Mouse (Mus musculus): ENCODE results near the gene Mbnl2. TPM values are rescaled to one million over a fixed set of nuclear protein-coding genes. Genes with fewer than 3 reads are reported as not detected.

Gene Mbnl2
- total RNA-seq, 1 experiment: 33.4 TPM

DNA sequence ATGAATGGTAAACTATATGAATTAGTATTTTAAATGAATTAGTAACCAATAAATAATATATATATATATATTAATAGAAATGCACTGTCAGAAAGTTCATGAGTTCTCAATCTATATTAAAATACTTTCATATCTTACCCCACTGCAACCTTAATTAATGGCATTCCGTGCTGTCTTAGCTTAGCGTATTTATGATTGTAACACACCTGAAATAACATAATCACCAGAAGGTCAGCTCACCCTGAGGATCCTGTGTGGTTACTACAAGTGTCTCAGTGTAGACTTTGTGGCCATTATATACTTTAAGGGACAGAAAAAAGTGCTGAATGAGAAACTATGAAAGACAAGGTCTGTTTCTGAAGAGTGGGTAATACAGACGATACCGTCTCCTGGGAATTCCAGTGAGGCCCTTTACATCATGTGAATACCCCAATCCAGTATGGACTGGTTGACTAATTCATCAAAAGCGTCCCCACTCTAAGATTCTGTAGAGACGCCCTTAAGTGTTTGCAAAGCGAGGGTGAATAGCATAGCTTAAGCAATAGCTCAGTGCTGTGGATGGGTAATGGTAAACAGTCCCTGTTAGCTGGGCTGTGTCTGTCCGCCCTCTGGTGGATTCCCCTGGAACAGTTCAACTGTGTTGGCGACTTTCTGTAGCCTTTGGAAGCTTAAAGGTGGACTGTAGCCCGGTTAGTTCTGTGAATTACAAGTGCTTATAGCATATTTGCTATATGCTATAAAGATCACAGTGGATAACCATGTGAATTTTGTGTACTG, 122.6 kb downstream of the Mbnl2 start:
- no peak overlapping the region for H3K4me3 ChIP-seq (ENCODE audit: insufficient read depth in 1 of 2, low read depth in 1 of 2, low read length in 2 of 2, poor library complexity in 1 of 2, severe bottlenecking in 1 of 2)
- peaks cover 7% of the 10 kb centered on the region; the same call in 1 of the 2 replicates for H3K36me3 ChIP-seq (ENCODE audit: control insufficient read depth, insufficient read depth, low read length, poor library complexity, severe bottlenecking)
- H3K27ac ChIP-seq (ENCODE audit: insufficient read depth, low read depth, low read length, poor library complexity, severe bottlenecking): no peak overlapping the region
- DNase-seq (ENCODE audit: low read depth, low spot score): peak; percentile 56
- H3K9ac ChIP-seq (ENCODE audit: insufficient read depth, low read depth, low read length, poor library complexity, severe bottlenecking): no peak overlapping the region
- in situ Hi-C loops (cut with MboI; ENCODE audit: low sequenced_read_pairs in 2 of 2, unreplicated experiment in 2 of 2): no loop called here
- H3K9me3 ChIP-seq (ENCODE audit: control insufficient read depth, insufficient read depth, low read depth, low read length): no peaks in the 10 kb centered on the region
- TF ChIP-seq ZNF384 (IDR thresholded peaks at IDR 0.05; ENCODE audit: low read depth, low read length) (no peak), ZC3H11A (IDR thresholded peaks at IDR 0.05; ENCODE audit: borderline replicate concordance, low read depth, low read length) (peak; percentile 85), MAFK (IDR thresholded peaks at IDR 0.05; ENCODE audit: insufficient read depth, low read depth, low read length) (no peak), CHD2 (IDR thresholded peaks at IDR 0.05; ENCODE audit: low read depth, low read length) (no peak), HCFC1 (IDR thresholded peaks at IDR 0.05; ENCODE audit: borderline replicate concordance, insufficient read depth, low read length) (no peak)
- H3K4me1 ChIP-seq (ENCODE audit: control insufficient read depth in 2 of 2, insufficient read depth in 2 of 2, low read length in 2 of 2, poor library complexity in 1 of 2): peaks cover 2 to 7% of the 10 kb centered on the region in 2 experiments; a peak in 2 of 4 replicates

DNA sequence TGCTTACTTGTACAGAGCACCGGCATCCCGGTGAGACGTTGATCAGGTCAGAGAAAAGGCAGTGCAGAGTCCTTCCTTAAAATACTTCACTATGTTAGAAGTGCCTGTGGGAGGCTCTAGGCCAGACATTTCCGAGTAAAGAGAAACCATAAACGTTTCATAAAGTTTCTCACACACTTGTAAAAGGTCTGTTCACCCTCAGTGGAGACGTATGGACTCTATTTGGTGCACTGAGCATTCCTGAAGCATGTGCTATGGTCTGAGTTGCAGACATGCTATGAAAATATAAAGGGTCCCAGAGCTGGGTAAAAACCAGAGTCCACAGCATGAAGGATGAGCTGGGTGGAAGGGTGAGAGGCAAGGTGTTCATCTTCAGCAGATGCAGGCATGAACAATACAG, 124.1 kb downstream of the Mbnl2 start:
- TF ChIP-seq CHD2 (IDR thresholded peaks at IDR 0.05; ENCODE audit: low read depth, low read length) (no peak), HCFC1 (IDR thresholded peaks at IDR 0.05; ENCODE audit: borderline replicate concordance, insufficient read depth, low read length) (no peak), MAFK (IDR thresholded peaks at IDR 0.05; ENCODE audit: insufficient read depth, low read depth, low read length) (no peak), ZC3H11A (IDR thresholded peaks at IDR 0.05; ENCODE audit: borderline replicate concordance, low read depth, low read length) (no peak), ZNF384 (IDR thresholded peaks at IDR 0.05; ENCODE audit: low read depth, low read length) (no peak)
- no peak for DNase-seq (ENCODE audit: low read depth, low spot score)
- Histone ChIP-seq H3K4me3 (ENCODE audit: insufficient read depth in 1 of 2, low read depth in 1 of 2, low read length in 2 of 2, poor library complexity in 1 of 2, severe bottlenecking in 1 of 2) (no peak overlapping the region), H3K27ac (ENCODE audit: insufficient read depth, low read depth, low read length, poor library complexity, severe bottlenecking) (no peak overlapping the region), H3K9me3 (ENCODE audit: control insufficient read depth, insufficient read depth, low read depth, low read length) (no peaks in the 10 kb centered on the region), H3K9ac (ENCODE audit: insufficient read depth, low read depth, low read length, poor library complexity, severe bottlenecking) (no peak overlapping the region), H3K4me1 (ENCODE audit: control insufficient read depth in 2 of 2, insufficient read depth in 2 of 2, low read length in 2 of 2, poor library complexity in 1 of 2) (peaks cover 0 to 4% of the 10 kb centered on the region in 2 experiments; a peak in 2 of 4 replicates), H3K36me3 (ENCODE audit: control insufficient read depth, insufficient read depth, low read length, poor library complexity, severe bottlenecking) (peaks cover 10% of the 10 kb centered on the region; the same call in 1 of the 2 replicates)
- in situ Hi-C loops (cut with MboI; ENCODE audit: low sequenced_read_pairs in 2 of 2, unreplicated experiment in 2 of 2): no loop called here

DNA sequence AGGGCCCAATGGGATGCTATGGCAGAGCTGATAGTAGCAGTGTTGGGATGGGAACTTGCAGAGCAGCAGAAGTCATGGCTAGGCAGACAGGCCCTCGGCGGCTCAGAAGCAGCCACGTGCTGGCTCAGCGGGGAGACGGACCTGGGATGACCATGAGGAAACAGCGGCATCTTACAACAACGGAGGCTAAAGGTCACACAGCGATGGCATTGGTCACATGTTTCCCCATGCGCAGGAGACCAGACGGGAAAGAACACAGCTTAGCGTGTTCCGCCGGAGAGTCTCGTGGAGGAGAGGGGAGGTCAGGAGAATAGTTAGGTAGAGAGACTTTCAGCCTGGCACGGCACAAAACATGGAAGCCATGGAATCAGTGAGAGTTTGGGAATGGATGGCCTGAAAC, 125.7 kb downstream of the Mbnl2 start:
- peak overlapping the region in 1 of 2 experiments; percentile 44; a peak in 1 of 4 replicates for H3K4me3 ChIP-seq (ENCODE audit: insufficient read depth in 1 of 2, low read depth in 1 of 2, low read length in 2 of 2, poor library complexity in 1 of 2, severe bottlenecking in 1 of 2)
- H3K9ac ChIP-seq (ENCODE audit: insufficient read depth, low read depth, low read length, poor library complexity, severe bottlenecking): peak overlapping the region; percentile 21; the same call in 1 of the 2 replicates
- H3K4me1 ChIP-seq (ENCODE audit: control insufficient read depth in 2 of 2, insufficient read depth in 2 of 2, low read length in 2 of 2, poor library complexity in 1 of 2): peaks cover 0 to 4% of the 10 kb centered on the region in 2 experiments; a peak in 1 of 4 replicates
- in situ Hi-C loops (cut with MboI; ENCODE audit: low sequenced_read_pairs in 2 of 2, unreplicated experiment in 2 of 2): no loop called here
- H3K27ac ChIP-seq (ENCODE audit: insufficient read depth, low read depth, low read length, poor library complexity, severe bottlenecking): no peak overlapping the region
- TF ChIP-seq ZC3H11A (IDR thresholded peaks at IDR 0.05; ENCODE audit: borderline replicate concordance, low read depth, low read length): no peak
- TF ChIP-seq MAFK (IDR thresholded peaks at IDR 0.05; ENCODE audit: insufficient read depth, low read depth, low read length): no peak
- TF ChIP-seq CHD2 (IDR thresholded peaks at IDR 0.05; ENCODE audit: low read depth, low read length): no peak
- no peak for TF ChIP-seq ZNF384 (IDR thresholded peaks at IDR 0.05; ENCODE audit: low read depth, low read length)
- no peak for TF ChIP-seq HCFC1 (IDR thresholded peaks at IDR 0.05; ENCODE audit: borderline replicate concordance, insufficient read depth, low read length)
- H3K9me3 ChIP-seq (ENCODE audit: control insufficient read depth, insufficient read depth, low read depth, low read length): no peaks in the 10 kb centered on the region
- peaks cover 11% of the 10 kb centered on the region; the same call in 1 of the 2 replicates for H3K36me3 ChIP-seq (ENCODE audit: control insufficient read depth, insufficient read depth, low read length, poor library complexity, severe bottlenecking)
- DNase-seq (ENCODE audit: low read depth, low spot score): no peak

DNA sequence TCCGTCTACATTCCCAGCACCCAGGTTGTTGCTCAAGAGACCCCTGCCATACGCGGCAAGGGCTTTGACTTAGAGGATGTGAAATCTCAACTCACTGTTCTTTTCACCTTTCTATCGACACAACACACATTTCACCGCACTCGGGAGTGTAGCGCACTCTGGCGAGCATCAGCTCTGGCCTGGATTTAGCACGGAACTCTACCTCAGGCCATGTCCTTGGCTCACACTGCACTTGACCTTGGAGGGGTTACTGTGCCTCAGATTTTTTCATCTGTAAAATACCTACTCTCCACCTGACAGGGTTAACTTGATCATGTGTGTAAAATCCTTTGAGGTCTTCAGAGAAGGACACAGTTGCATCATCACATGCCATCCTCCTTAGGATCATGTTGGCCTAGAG, 127.2 kb downstream of the Mbnl2 start:
- H3K27ac ChIP-seq (ENCODE audit: insufficient read depth, low read depth, low read length, poor library complexity, severe bottlenecking): no peak overlapping the region
- H3K4me1 ChIP-seq (ENCODE audit: control insufficient read depth in 2 of 2, insufficient read depth in 2 of 2, low read length in 2 of 2, poor library complexity in 1 of 2): peaks cover 0 to 2% of the 10 kb centered on the region in 2 experiments; a peak in 1 of 4 replicates
- no peak overlapping the region for H3K4me3 ChIP-seq (ENCODE audit: insufficient read depth in 1 of 2, low read depth in 1 of 2, low read length in 2 of 2, poor library complexity in 1 of 2, severe bottlenecking in 1 of 2)
- DNase-seq (ENCODE audit: low read depth, low spot score): no peak
- no peaks in the 10 kb centered on the region for H3K9me3 ChIP-seq (ENCODE audit: control insufficient read depth, insufficient read depth, low read depth, low read length)
- TF ChIP-seq MAFK (IDR thresholded peaks at IDR 0.05; ENCODE audit: insufficient read depth, low read depth, low read length) (no peak), ZC3H11A (IDR thresholded peaks at IDR 0.05; ENCODE audit: borderline replicate concordance, low read depth, low read length) (no peak), ZNF384 (IDR thresholded peaks at IDR 0.05; ENCODE audit: low read depth, low read length) (no peak), HCFC1 (IDR thresholded peaks at IDR 0.05; ENCODE audit: borderline replicate concordance, insufficient read depth, low read length) (no peak), CHD2 (IDR thresholded peaks at IDR 0.05; ENCODE audit: low read depth, low read length) (no peak)
- H3K9ac ChIP-seq (ENCODE audit: insufficient read depth, low read depth, low read length, poor library complexity, severe bottlenecking): no peak overlapping the region
- peaks cover 9% of the 10 kb centered on the region; the same call in 1 of the 2 replicates for H3K36me3 ChIP-seq (ENCODE audit: control insufficient read depth, insufficient read depth, low read length, poor library complexity, severe bottlenecking)
- in situ Hi-C loops (cut with MboI; ENCODE audit: low sequenced_read_pairs in 2 of 2, unreplicated experiment in 2 of 2): no loop called here
